Mouse (Mus musculus) ES-E14 (cell line): ENCODE data around the gene Duox2.

Experiments used
- CHD2 ChIP-seq: IDR thresholded peaks from 2 replicates; pipeline ENCODE4 v1.6.1; 2014; ENCODE audit warnings: mild to moderate bottlenecking, low read depth, low read length, inconsistent platforms
- HCFC1 ChIP-seq: IDR thresholded peaks from 2 replicates; pipeline ENCODE4 v1.6.1; 2012; ENCODE audit warnings: low read length, inconsistent platforms, borderline replicate concordance; ENCODE audit not compliant: insufficient read depth
- MAFK ChIP-seq: IDR thresholded peaks from 2 replicates; pipeline ENCODE4 v1.6.1; 2014; ENCODE audit warnings: mild to moderate bottlenecking, low read depth, low read length, inconsistent platforms; ENCODE audit not compliant: insufficient read depth
- ZC3H11A ChIP-seq: IDR thresholded peaks from 2 replicates; pipeline ENCODE4 v1.6.1; 2012; ENCODE audit warnings: low read depth, mild to moderate bottlenecking, inconsistent platforms, low read length, borderline replicate concordance
- ZNF384 ChIP-seq: IDR thresholded peaks from 2 replicates; pipeline ENCODE4 v1.6.1; 2012; ENCODE audit warnings: low read depth, low read length, inconsistent platforms

GRCm38 (mm10) chr2:122312722-122313417, 14.6 kb upstream of the Duox2 start:
- TF ChIP-seq MAFK = no peak
- no peak for TF ChIP-seq ZC3H11A
- TF ChIP-seq HCFC1 = no peak
- TF ChIP-seq CHD2 = no peak
- TF ChIP-seq ZNF384 = no peak
